Mouse (Mus musculus) ES-Bruce4 (cell line): ENCODE results near the gene Jak2.

ENCODE experiments used
- CTCF ChIP-seq: IDR thresholded peaks from one replicate; pipeline ENCODE4 v1.8.1; 2011; ENCODE audit warnings: low read depth, low read length
- POLR2A ChIP-seq: IDR thresholded peaks from one replicate; pipeline ENCODE4 v1.8.1; 2011; ENCODE audit warnings: low read length; ENCODE audit not compliant: insufficient read depth

DNA sequence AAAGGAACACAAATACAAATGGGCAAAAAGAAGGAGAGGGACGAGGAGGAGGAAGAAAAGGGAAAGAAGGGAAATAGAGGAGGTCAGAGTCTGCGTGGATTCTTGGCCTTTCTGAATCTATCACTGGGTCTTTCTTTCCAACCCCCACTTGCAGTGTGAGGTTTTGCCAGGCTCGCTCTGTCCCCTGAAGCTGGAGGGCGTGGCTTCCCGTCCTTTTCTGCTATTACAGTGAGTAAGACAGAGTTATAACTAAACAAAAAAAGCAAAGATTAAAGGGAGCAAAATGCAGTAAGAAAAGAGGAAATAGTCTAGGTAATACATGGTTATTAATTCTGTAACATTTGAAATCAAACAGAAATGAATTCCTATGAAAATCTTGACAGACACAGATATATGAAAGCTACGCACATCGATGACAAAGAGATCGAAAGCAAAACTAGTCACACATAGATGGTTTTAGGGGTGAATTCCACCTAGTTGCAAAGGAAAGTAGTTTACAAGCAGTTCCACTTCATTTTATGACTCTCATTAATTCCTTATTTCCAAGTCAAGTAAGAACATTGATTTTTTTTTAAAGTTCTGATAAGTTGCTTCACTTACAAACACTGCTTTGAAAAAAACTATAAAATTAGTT lies 71.9 kb downstream of the Jak2 start:
- TF ChIP-seq POLR2A = no peak
- no peak for TF ChIP-seq CTCF
